Mouse (Mus musculus): ENCODE data around the gene Arhgap24.

DNA sequence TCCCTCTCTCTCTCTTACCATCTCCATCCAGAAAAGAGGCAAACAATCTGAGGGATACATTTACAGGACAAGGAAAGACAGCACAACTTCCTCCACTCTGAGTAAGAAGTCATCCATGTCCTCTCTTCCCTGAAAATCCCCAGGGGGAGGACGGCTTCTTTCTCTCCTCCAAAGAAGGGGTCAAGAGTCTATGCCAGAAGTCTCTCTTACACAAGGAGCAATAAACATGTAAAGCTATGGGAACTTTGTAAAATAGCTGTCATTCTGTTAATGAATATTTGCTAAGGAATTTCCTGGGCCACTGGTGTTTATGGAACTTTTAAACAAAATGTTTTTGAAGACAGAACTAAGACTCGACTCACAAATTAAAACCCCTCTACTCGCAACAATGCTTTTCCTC, 248.3 kb downstream of the Arhgap24 start:
- TF ChIP-seq EP300 (IDR thresholded peaks at IDR 0.05; ENCODE audit: low read length) = no peak
- TF ChIP-seq SMC3 (IDR thresholded peaks at IDR 0.05; ENCODE audit: low read depth, low read length) = no peak
- no peak for TF ChIP-seq HCFC1 (IDR thresholded peaks at IDR 0.05; ENCODE audit: low read depth, low read length)
- TF ChIP-seq RCOR1 (conservative IDR thresholded peaks at IDR 0.05; ENCODE audit: low read depth, low read length) = no peak
- TF ChIP-seq MAZ (IDR thresholded peaks at IDR 0.05; ENCODE audit: low read depth, low read length) = no peak
- no peak for TF ChIP-seq CTCF (conservative IDR thresholded peaks at IDR 0.05 in 1 of 2, IDR thresholded peaks at IDR 0.05 in 1 of 2; ENCODE audit: low read depth in 2 of 2, low read length in 2 of 2)
- no peak for TF ChIP-seq POLR2A (IDR thresholded peaks at IDR 0.05; ENCODE audit: low read depth, low read length)
